In the genomic region with DNA sequence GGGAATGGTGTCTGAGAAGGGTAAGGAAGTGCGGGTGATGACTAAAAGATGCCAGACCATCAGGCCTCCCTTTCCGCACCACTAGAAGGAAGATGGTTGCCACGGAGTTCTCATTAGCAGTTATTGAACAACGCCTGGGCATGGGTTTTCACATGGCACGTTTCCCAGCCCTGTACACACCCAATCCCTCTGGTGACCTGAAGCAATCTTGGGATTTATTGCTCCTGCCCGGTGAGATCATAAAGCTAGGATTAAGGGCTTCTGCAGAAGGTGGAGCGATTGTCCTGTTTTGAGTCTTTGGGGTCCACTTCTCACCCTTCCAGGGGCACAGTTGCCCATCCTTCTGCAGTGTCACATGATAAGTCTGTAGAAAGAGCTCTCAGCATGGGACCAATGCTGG, we compare ENCODE assay signal across 33 mouse cellular contexts. TPM values are rescaled to one million over a fixed set of nuclear protein-coding genes. Genes with fewer than 3 reads are reported as not detected.
DNase-seq lines count a peak whose midpoint lies in the region; ATAC-seq and TF ChIP-seq lines count a peak whose summit lies in the region.
"Had no signal": no experiment of that assay in that cellular context is flagged by ENCODE, and none has a peak within 500 bp of the region (broad histone marks: within the 10 kb centered on the region; RNA-seq: fewer than 3 reads in every experiment).

No protein-coding gene starts in this region.

- H3K27me3 ChIP-seq in intestine, embryonic 16.5 days (replicated peaks; ENCODE audit: control insufficient read depth, insufficient read depth, low read length), result no peaks in the 10 kb centered on the region
- H3K27me3 ChIP-seq: CH12.LX; embryonic facial prominence, embryonic 13.5 days; forebrain, embryonic 13.5 days; heart, embryonic 13.5 days had no signal

- no peak for TF ChIP-seq POLR2A in lung, adult 2 months (IDR thresholded peaks at IDR 0.05; ENCODE audit: borderline replicate concordance, extremely low read depth, low read depth, low read length)

- DNase-seq in NIH3T3 (ENCODE audit: low read depth), result peak; percentile 14
- peak; percentile 42 for DNase-seq in fat pad, adult 2 months (ENCODE audit: extremely low read depth, low read depth, low spot score)
- DNase-seq in adrenal gland, adult 18-20 months (ENCODE audit: low spot score in 2 of 2), result no peak
- no peak for DNase-seq in lung, adult 2 months
- no peak for DNase-seq in yolk sac, embryonic 10.5 days (ENCODE audit: low spot score)
- no peak for DNase-seq in cerebellum, adult 9-11 months
- DNase-seq: adrenal gland, adult 2 months; adrenal gland, postnatal 14 days; B cell, adult 2 months; cerebellum, adult 18-20 months; cerebellum, postnatal 36 days; embryo, embryonic 11 days; gastrocnemius, postnatal 10 days; heart, adult 2 months; heart, postnatal 14 days; heart, postnatal 4 days; kidney, adult 18-20 months had no signal

- H3K36me3 ChIP-seq in intestine, embryonic 16.5 days (ENCODE audit: control insufficient read depth, insufficient read depth, low read length), result no peaks in the 10 kb centered on the region
- H3K36me3 ChIP-seq: embryonic facial prominence, embryonic 10.5 days; embryonic facial prominence, embryonic 13.5 days; forebrain, embryonic 10.5 days; G1E; heart, embryonic 10.5 days; heart, embryonic 13.5 days had no signal

- TF ChIP-seq CTCF in lung, adult 2 months (IDR thresholded peaks at IDR 0.05; ENCODE audit: insufficient read depth, low read length), result no peak

- no peak overlapping the region for H3K4me3 ChIP-seq in intestine, embryonic 16.5 days (ENCODE audit: low read length)
- no peak overlapping the region for H3K4me3 ChIP-seq in lung, adult 2 months (replicated peaks; ENCODE audit: extremely low read depth, low read depth, low read length)
- H3K4me3 ChIP-seq: embryonic facial prominence, embryonic 10.5 days; embryonic facial prominence, embryonic 13.5 days; erythroblast, embryonic 14.5 days; forebrain, embryonic 10.5 days; forebrain, embryonic 13.5 days; heart, adult 2 months; heart, embryonic 10.5 days; heart, embryonic 13.5 days had no signal

- no peak overlapping the region for H3K4me2 ChIP-seq in intestine, embryonic 16.5 days (ENCODE audit: low read depth, low read length)
- H3K4me2 ChIP-seq: embryonic facial prominence, embryonic 13.5 days; forebrain, embryonic 13.5 days; heart, embryonic 13.5 days; hindbrain, embryonic 14.5 days had no signal

- 58% methylated on average over 7 of the region's 7 CpGs for WGBS in intestine, embryonic 16.5 days
- WGBS in lung, adult 2 months, result 87% methylated on average over 7 of the region's 7 CpGs

- H3K27ac ChIP-seq in intestine, embryonic 16.5 days (ENCODE audit: low read length), result no peak overlapping the region
- H3K27ac ChIP-seq: embryonic facial prominence, embryonic 10.5 days; embryonic facial prominence, embryonic 13.5 days; forebrain, embryonic 10.5 days; forebrain, embryonic 13.5 days; heart, adult 2 months; heart, embryonic 10.5 days; heart, embryonic 13.5 days; hindbrain, embryonic 14.5 days; hindbrain, postnatal 0 days had no signal

- peak; percentile 78 for ATAC-seq in intestine, embryonic 16.5 days
- ATAC-seq: activated CD4-positive, CD25-positive, alpha-beta regulatory T cell, adult 4 months; forebrain, embryonic 13.5 days; forebrain, embryonic 16.5 days; hindbrain, postnatal 0 days; inflammation-experienced regulatory T-cells, adult 6 months had no signal

- H3K9me3 ChIP-seq in intestine, embryonic 16.5 days (ENCODE audit: control insufficient read depth, low read length), result no peaks in the 10 kb centered on the region
- H3K9me3 ChIP-seq: embryonic facial prominence, embryonic 10.5 days; embryonic facial prominence, embryonic 13.5 days; forebrain, embryonic 10.5 days; forebrain, embryonic 13.5 days; G1E; heart, embryonic 10.5 days; heart, embryonic 13.5 days had no signal

- H3K4me1 ChIP-seq in intestine, embryonic 16.5 days (ENCODE audit: control insufficient read depth, insufficient read depth, low read length), result no peaks in the 10 kb centered on the region
- no peaks in the 10 kb centered on the region for H3K4me1 ChIP-seq in lung, adult 2 months (ENCODE audit: control insufficient read depth, insufficient read depth, low read length)
- H3K4me1 ChIP-seq: embryonic facial prominence, embryonic 10.5 days; embryonic facial prominence, embryonic 13.5 days; forebrain, embryonic 13.5 days; heart, embryonic 10.5 days; heart, embryonic 13.5 days had no signal

- H3K9ac ChIP-seq in intestine, embryonic 16.5 days (ENCODE audit: low read depth, low read length), result no peak overlapping the region
- H3K9ac ChIP-seq: embryonic facial prominence, embryonic 13.5 days; forebrain, embryonic 13.5 days; heart, embryonic 13.5 days; hindbrain, embryonic 14.5 days had no signal

RNA-seq across cellular contexts. Expression of a gene that starts 26.9 kb away (rescaled TPM):
- 4.1 and 5.7 TPM in 2 replicates for polyA plus RNA-seq in intestine, embryonic 16.5 days (2015; fragmentation: Nextera tagmentation; extraction: Ambion mirVana)
- 10 to 100 TPM; 22.9 to 29.9 TPM for total RNA-seq in adrenal gland, adult 18-20 months (2021)
- polyA plus RNA-seq in lung, adult 2 months (2012; rRNA removed), result 0.42 and 0.98 TPM in 2 replicates
- total RNA-seq: CH12.LX; G1E; gastrocnemius, adult 18-20 months; heart, adult 2 months; heart, postnatal 14 days had no signal
- polyA plus RNA-seq: activated CD4-positive, CD25-positive, alpha-beta regulatory T cell, adult 4 months; erythroblast, embryonic 14.5 days; G1E; inflammation-experienced regulatory T-cells, adult 6 months had no signal

RNA-seq across cellular contexts. Expression of a gene that starts 27.8 kb away (rescaled TPM):
- polyA plus RNA-seq in intestine, embryonic 16.5 days (2015; fragmentation: Nextera tagmentation; extraction: Ambion mirVana), result 9.1 and 9.2 TPM in 2 replicates
- total RNA-seq in adrenal gland, adult 18-20 months (2021), result 10 to 100 TPM; 32.8 to 37.6 TPM
- 5.1 and 5.7 TPM in 2 replicates for polyA plus RNA-seq in lung, adult 2 months (2012; rRNA removed)
- total RNA-seq: CH12.LX had no signal
- polyA plus RNA-seq: G1E had no signal

RNA-seq across cellular contexts. Expression of a gene that starts 58.2 kb away (rescaled TPM):
- polyA plus RNA-seq in intestine, embryonic 16.5 days (2015; fragmentation: Nextera tagmentation; extraction: Ambion mirVana), result 0.94 and 1.0 TPM in 2 replicates
- 1 to 10 TPM; 6.4 to 8.3 TPM for total RNA-seq in adrenal gland, adult 18-20 months (2021)
- 10.3 and 11.7 TPM in 2 replicates for polyA plus RNA-seq in lung, adult 2 months (2012; rRNA removed)
- polyA plus RNA-seq: activated CD4-positive, CD25-positive, alpha-beta regulatory T cell, adult 4 months; G1E; inflammation-experienced regulatory T-cells, adult 6 months had no signal

Comparison
In these comparisons a context has a peak if more than half of its experiments do, and no peak if none do; other contexts are left out.
1. DNase-seq: peak in NIH3T3 (single experiment) and fat pad, adult 2 months (single experiment); none in adrenal gland, adult 18-20 months (0 of 2), lung, adult 2 months (single experiment), yolk sac, embryonic 10.5 days (single experiment) and cerebellum, adult 9-11 months (single experiment).